Mouse (Mus musculus): ENCODE results near the gene Akap10. TPM values are rescaled to one million over a fixed set of nuclear protein-coding genes. Genes with fewer than 3 reads are reported as not detected.

Gene Akap10
- total and polyA plus RNA-seq, 3 experiments: 17.7 to 20.1 TPM; not detected in 1

DNA sequence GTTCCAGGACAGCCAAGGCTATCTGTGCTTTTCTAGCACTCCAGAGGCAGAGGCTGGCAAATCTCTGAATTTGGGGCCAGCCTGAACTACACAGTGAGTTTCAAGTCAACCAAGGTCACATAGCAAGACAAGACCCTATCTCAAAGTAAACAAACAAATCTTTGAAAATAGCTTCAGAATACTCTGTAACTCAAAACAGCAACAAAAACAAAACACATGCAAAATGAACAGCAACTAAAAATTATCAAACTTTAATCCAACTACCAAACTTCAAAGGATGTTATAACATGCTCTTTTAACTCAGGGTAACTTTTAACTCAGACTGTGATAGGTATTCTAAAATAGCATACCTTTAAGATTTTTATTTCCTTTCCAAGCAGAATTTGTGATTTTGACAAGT is 77.1 kb downstream of the Akap10 start:
- no peak for DNase-seq (ENCODE audit: low read depth, low spot score)
- TF ChIP-seq ZKSCAN1 (IDR thresholded peaks at IDR 0.05; ENCODE audit: low read depth, low read length) (0 out of 2 replicates have a peak, but pooled peaks have one; percentile 53), SIN3A (IDR thresholded peaks at IDR 0.05; ENCODE audit: low read length) (no peak)
- H3K36me3 ChIP-seq (ENCODE audit: control insufficient read depth in 1 of 2, insufficient read depth in 2 of 2, low read length in 2 of 2): peaks cover 0 to 14% of the 10 kb centered on the region in 2 experiments; a peak in 2 of 4 replicates
- peaks cover 5% of the 10 kb centered on the region; the same call in 1 of the 2 replicates for H3K79me2 ChIP-seq (ENCODE audit: control insufficient read depth, insufficient read depth, low read length, poor library complexity)
- H3K9ac ChIP-seq (ENCODE audit: control insufficient read depth, low read depth, low read length, poor library complexity, severe bottlenecking): no peak overlapping the region
- no peaks in the 10 kb centered on the region for H3K9me3 ChIP-seq (replicated peaks; ENCODE audit: insufficient read depth, low read length)
- no peaks in the 10 kb centered on the region for H3K27me3 ChIP-seq (ENCODE audit: control insufficient read depth in 1 of 2, insufficient read depth in 2 of 2, low read length in 2 of 2)
- H3K27ac ChIP-seq (ENCODE audit: control insufficient read depth, low read depth, low read length): no peak overlapping the region
- peaks cover 0 to 15% of the 10 kb centered on the region in 2 experiments; a peak in 3 of 4 replicates for H3K4me1 ChIP-seq (ENCODE audit: control insufficient read depth in 1 of 2, insufficient read depth in 2 of 2, low read length in 2 of 2)
- H3K4me3 ChIP-seq (ENCODE audit: control insufficient read depth in 1 of 2, insufficient read depth in 1 of 2, low read depth in 2 of 2, low read length in 2 of 2): peak overlapping the region in 1 of 2 experiments; percentile 92; a peak in 1 of 4 replicates

DNA sequence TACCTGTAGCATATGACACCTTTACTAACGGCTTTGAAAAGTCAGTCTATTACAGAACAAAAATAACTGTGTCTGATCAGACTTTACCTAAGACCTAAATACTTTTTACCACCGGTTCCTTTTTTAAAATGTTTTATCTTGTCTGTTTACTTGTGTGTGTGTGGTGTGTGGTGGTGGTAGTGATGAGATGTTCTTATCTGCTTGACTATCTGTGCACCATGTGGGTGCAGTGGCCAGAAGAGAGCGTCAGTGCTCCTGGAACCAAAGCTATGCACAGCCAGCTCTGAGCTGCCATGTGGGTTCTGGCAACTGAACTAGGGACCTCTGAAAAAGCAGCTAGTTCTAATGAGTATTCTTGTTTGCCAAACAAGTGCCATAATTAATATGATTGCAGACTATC is 78.9 kb downstream of the Akap10 start:
- H3K9me3 ChIP-seq (replicated peaks; ENCODE audit: insufficient read depth, low read length): no peaks in the 10 kb centered on the region
- H3K9ac ChIP-seq (ENCODE audit: control insufficient read depth, low read depth, low read length, poor library complexity, severe bottlenecking): no peak overlapping the region
- H3K27ac ChIP-seq (ENCODE audit: control insufficient read depth, low read depth, low read length): no peak overlapping the region
- H3K36me3 ChIP-seq (ENCODE audit: control insufficient read depth in 1 of 2, insufficient read depth in 2 of 2, low read length in 2 of 2): peaks cover 0 to 14% of the 10 kb centered on the region in 2 experiments; a peak in 2 of 4 replicates
- peaks cover 0 to 15% of the 10 kb centered on the region in 2 experiments; a peak in 3 of 4 replicates for H3K4me1 ChIP-seq (ENCODE audit: control insufficient read depth in 1 of 2, insufficient read depth in 2 of 2, low read length in 2 of 2)
- DNase-seq (ENCODE audit: low read depth, low spot score): peak; percentile 60
- TF ChIP-seq SMC3 (IDR thresholded peaks at IDR 0.05; ENCODE audit: low read depth, low read length): peak; percentile 30; the same call in 1 of the 2 replicates
- TF ChIP-seq EP300 (IDR thresholded peaks at IDR 0.05; ENCODE audit: low read depth in 1 of 2, low read length in 2 of 2): peak; percentile 59 to 63; a peak in 1 of 4 replicates
- TF ChIP-seq SIN3A (IDR thresholded peaks at IDR 0.05; ENCODE audit: low read length): peak; percentile 75
- peak; percentile 78 for TF ChIP-seq ETS1 (IDR thresholded peaks at IDR 0.05; ENCODE audit: low read depth, low read length)
- peak; percentile 54; the same call in 1 of the 2 replicates for TF ChIP-seq USF1 (IDR thresholded peaks at IDR 0.05; ENCODE audit: low read depth, low read length)
- no peak for TF ChIP-seq UBTF (IDR thresholded peaks at IDR 0.05; ENCODE audit: borderline replicate concordance, insufficient read depth, low read depth, low read length)
- TF ChIP-seq MAZ (IDR thresholded peaks at IDR 0.05; ENCODE audit: low read depth, low read length): no peak
- TF ChIP-seq BHLHE40 (IDR thresholded peaks at IDR 0.05; ENCODE audit: borderline replicate concordance, low read depth, low read length): peak; percentile 51; the same call in 1 of the 2 replicates
- TF ChIP-seq MYC (IDR thresholded peaks at IDR 0.05; ENCODE audit: low read depth, low read length): peak; percentile 54; the same call in 1 of the 2 replicates
- TF ChIP-seq GABPA (IDR thresholded peaks at IDR 0.05; ENCODE audit: low read depth, low read length): no peak
- peak in 2 of 3 experiments; percentile 20 to 33; a peak in 2 of 6 replicates for TF ChIP-seq CTCF (IDR thresholded peaks at IDR 0.05 in 2 of 3, conservative IDR thresholded peaks at IDR 0.05 in 1 of 3; ENCODE audit: control insufficient read depth in 1 of 3, insufficient read depth in 1 of 3, low read depth in 2 of 3, low read length in 3 of 3, poor library complexity in 1 of 3, severe bottlenecking in 1 of 3)
- TF ChIP-seq TCF12 (IDR thresholded peaks at IDR 0.05; ENCODE audit: low read depth, low read length): peak; percentile 50; the same call in 1 of the 2 replicates
- TF ChIP-seq HCFC1 (IDR thresholded peaks at IDR 0.05; ENCODE audit: low read depth, low read length): 0 out of 2 replicates have a peak, but pooled peaks have one; percentile 27
- TF ChIP-seq GATA1 (IDR thresholded peaks at IDR 0.05; ENCODE audit: low read depth, low read length): peak; percentile 82
- peak; percentile 21 for TF ChIP-seq RAD21 (IDR thresholded peaks at IDR 0.05; ENCODE audit: low read depth, low read length)
- TF ChIP-seq POLR2AphosphoS2 (IDR thresholded peaks at IDR 0.05; ENCODE audit: low read length): no peak
- TF ChIP-seq MAX (IDR thresholded peaks at IDR 0.05; ENCODE audit: low read length): peak; percentile 75; the same call in 1 of the 2 replicates
- TF ChIP-seq JUND (IDR thresholded peaks at IDR 0.05; ENCODE audit: low read depth, low read length): no peak
- peak; percentile 15; the same call in 1 of the 2 replicates for TF ChIP-seq ZC3H11A (IDR thresholded peaks at IDR 0.05; ENCODE audit: low read depth, low read length)
- peak; percentile 51 for TF ChIP-seq RCOR1 (IDR thresholded peaks at IDR 0.05; ENCODE audit: low read depth, low read length)
- TF ChIP-seq MXI1 (IDR thresholded peaks at IDR 0.05; ENCODE audit: low read depth, low read length): peak; percentile 91
- no peaks in the 10 kb centered on the region for H3K27me3 ChIP-seq (ENCODE audit: control insufficient read depth in 1 of 2, insufficient read depth in 2 of 2, low read length in 2 of 2)
- no peak overlapping the region for H3K4me3 ChIP-seq (ENCODE audit: control insufficient read depth in 1 of 2, insufficient read depth in 1 of 2, low read depth in 2 of 2, low read length in 2 of 2)
- H3K79me2 ChIP-seq (ENCODE audit: control insufficient read depth, insufficient read depth, low read length, poor library complexity): peaks cover 5% of the 10 kb centered on the region; the same call in 1 of the 2 replicates

All from MEL (cell line).